12 mouse cellular contexts compared by ENCODE assay signal in the genomic region with DNA sequence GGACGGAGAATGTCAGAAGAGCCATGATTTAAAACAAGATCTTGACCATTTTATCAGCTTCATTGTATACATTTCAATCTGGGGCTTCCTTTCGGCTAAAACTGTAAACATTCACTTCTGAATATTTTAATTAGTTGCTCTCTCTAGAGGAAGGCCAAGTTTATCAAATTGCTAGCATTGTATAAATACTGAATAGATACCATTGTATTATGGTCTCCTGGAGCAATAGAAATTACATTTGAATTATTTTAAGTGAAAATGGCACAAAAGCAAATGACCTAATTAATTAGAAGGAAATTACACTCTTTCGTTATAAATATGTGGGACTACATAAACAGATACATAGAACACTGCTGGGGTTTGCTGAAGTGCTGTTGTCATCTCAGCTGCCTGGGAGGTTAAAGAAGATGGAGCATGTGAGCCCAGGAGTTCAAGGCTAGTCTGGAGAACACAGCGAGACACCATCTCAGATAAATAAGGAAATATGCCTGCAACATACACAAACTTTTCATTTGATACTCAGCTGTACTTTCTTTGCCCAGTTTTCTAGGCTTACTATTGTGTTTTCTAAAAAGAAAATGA.
"Had no signal": no experiment of that assay in that cellular context is flagged by ENCODE, and none has a peak within 500 bp of the region (broad histone marks: within the 10 kb centered on the region; RNA-seq: fewer than 3 reads in every experiment).

No protein-coding gene starts in this region.

- H3K36me3 ChIP-seq: limb, embryonic 13.5 days; liver, embryonic 15.5 days; midbrain, embryonic 10.5 days; neural tube, embryonic 15.5 days had no signal

- H3K4me2 ChIP-seq: limb, embryonic 13.5 days; liver, embryonic 15.5 days; neural tube, embryonic 15.5 days had no signal

- H3K27me3 ChIP-seq: limb, embryonic 13.5 days; liver, embryonic 15.5 days; neural tube, embryonic 15.5 days had no signal

- H3K4me1 ChIP-seq: liver, embryonic 15.5 days; midbrain, embryonic 10.5 days; neural tube, embryonic 15.5 days had no signal

- H3K27ac ChIP-seq: limb, embryonic 13.5 days; liver, embryonic 15.5 days; midbrain, embryonic 10.5 days; neural tube, embryonic 15.5 days had no signal

- DNase-seq: kidney, adult 11 months; left cerebral cortex, postnatal 4 days; lung, postnatal 4 days; midbrain, embryonic 14.5 days; right cerebral cortex, adult 18-20 months; right cerebral cortex, postnatal 25 days; thymus, postnatal 36 days had no signal

- H3K9me3 ChIP-seq: limb, embryonic 13.5 days; liver, embryonic 15.5 days; midbrain, embryonic 10.5 days; neural tube, embryonic 15.5 days had no signal

- H3K9ac ChIP-seq: limb, embryonic 13.5 days; liver, embryonic 15.5 days; neural tube, embryonic 15.5 days had no signal

- H3K4me3 ChIP-seq: limb, embryonic 13.5 days; liver, embryonic 15.5 days; midbrain, embryonic 10.5 days; myocyte; neural tube, embryonic 15.5 days had no signal
